ENCODE assay signal across 10 mouse cellular contexts in genomic region chr10:22000491-22001306, GRCm38 (mm10).
DNase-seq lines count a peak whose midpoint lies in the region; TF ChIP-seq lines count a peak whose summit lies in the region.
"Had no signal": no experiment of that assay in that cellular context is flagged by ENCODE, and none has a peak within 500 bp of the region (broad histone marks: within the 10 kb centered on the region; RNA-seq: fewer than 3 reads in every experiment).

No protein-coding gene starts in this region.

- no peak overlapping the region for H3K9ac ChIP-seq in ES-E14 (ENCODE audit: insufficient read depth, low read depth, low read length, poor library complexity, severe bottlenecking)

- peak overlapping the region; percentile 99 for H3K27ac ChIP-seq in gastrocnemius, adult 2 months
- peak overlapping the region; percentile 46; the same call in 1 of the 2 replicates for H3K27ac ChIP-seq in layer of hippocampus, adult 2 months
- H3K27ac ChIP-seq in ES-E14 (ENCODE audit: insufficient read depth, low read depth, low read length, poor library complexity, severe bottlenecking), result no peak overlapping the region
- H3K27ac ChIP-seq in cerebellum, adult 2 months (ENCODE audit: insufficient read depth, low read length), result no peak overlapping the region

- no peak for TF ChIP-seq POLR2A in cerebellum, adult 2 months (IDR thresholded peaks at IDR 0.05; ENCODE audit: borderline replicate concordance, insufficient read depth, low read length)

- peak; percentile 75 for DNase-seq in gastrocnemius, adult 2 months
- no peak for DNase-seq in gastrocnemius, postnatal 14 days
- DNase-seq in layer of hippocampus, adult 2 months (ENCODE audit: low spot score in 2 of 2), result no peak
- no peak for DNase-seq in layer of hippocampus, postnatal 25 days (ENCODE audit: extremely low spot score in 1 of 2, low spot score in 1 of 2)
- no peak for DNase-seq in ES-E14 (ENCODE audit: low read depth, low spot score)
- DNase-seq in kidney, postnatal 14 days, result peak; percentile 72
- DNase-seq in cerebellum, adult 2 months, result no peak
- DNase-seq in left cerebral cortex, adult 18-20 months (ENCODE audit: low spot score in 2 of 2), result no peak
- DNase-seq: cerebellum, adult 11 months; left cerebral cortex, postnatal 4 days had no signal

- no peak for TF ChIP-seq CTCF in gastrocnemius, adult 2 months (IDR thresholded peaks at IDR 0.05)
- TF ChIP-seq CTCF in layer of hippocampus, adult 2 months (conservative IDR thresholded peaks at IDR 0.05), result no peak
- no peak for TF ChIP-seq CTCF in cerebellum, adult 2 months (IDR thresholded peaks at IDR 0.05; ENCODE audit: borderline replicate concordance, insufficient read depth, low read depth, low read length)

- H3K9me3 ChIP-seq in ES-E14 (ENCODE audit: control insufficient read depth, insufficient read depth, low read depth, low read length), result no peaks in the 10 kb centered on the region

- H3K36me3 ChIP-seq in ES-E14 (ENCODE audit: control insufficient read depth, insufficient read depth, low read length, poor library complexity, severe bottlenecking), result peaks cover 35% of the 10 kb centered on the region

- H3K4me3 ChIP-seq in gastrocnemius, adult 2 months, result peak overlapping the region; percentile 84
- H3K4me3 ChIP-seq in layer of hippocampus, adult 2 months, result peak overlapping the region; percentile 97; the same call in 1 of the 2 replicates
- no peak overlapping the region for H3K4me3 ChIP-seq in ES-E14 (ENCODE audit: insufficient read depth in 1 of 2, low read depth in 1 of 2, low read length in 2 of 2, poor library complexity in 1 of 2, severe bottlenecking in 1 of 2)
- H3K4me3 ChIP-seq in cerebellum, adult 2 months (replicated peaks; ENCODE audit: insufficient read depth, low read depth, low read length), result no peak overlapping the region

- intact Hi-C loops in gastrocnemius, adult 2 months (cut with DNase I), result no loop called here
- intact Hi-C loops in gastrocnemius, postnatal 14 days (cut with DNase I; ENCODE audit: low total_unique reads), result loop anchor here (10.0 kb wide), 1 partner anchor 396 kb away; no protein-coding TSS in a partner anchor

- H3K4me1 ChIP-seq in ES-E14 (ENCODE audit: control insufficient read depth in 2 of 2, insufficient read depth in 2 of 2, low read length in 2 of 2, poor library complexity in 1 of 2), result peaks cover 0 to 6% of the 10 kb centered on the region in 2 experiments; a peak in 1 of 4 replicates
- no peaks in the 10 kb centered on the region; the same call in none of the 2 replicates for H3K4me1 ChIP-seq in cerebellum, adult 2 months (ENCODE audit: control insufficient read depth, insufficient read depth, low read length)

- in situ Hi-C loops in ES-E14 (cut with MboI; ENCODE audit: low sequenced_read_pairs in 2 of 2, unreplicated experiment in 2 of 2), result loop anchor here (10.0 to 25.0 kb wide), 4 partner anchors 388 to 616 kb away; partner anchors contain the start of gene 1700020N01Rik (in 1 of the 2)

- WGBS in cerebellum, adult 2 months, result 46% methylated on average over 10 of the region's 10 CpGs

- H3K27me3 ChIP-seq in cerebellum, adult 2 months (ENCODE audit: control insufficient read depth, insufficient read depth, low read length), result no peaks in the 10 kb centered on the region

TF ChIP-seq in ES-E14, 5 proteins besides CTCF, POLR2A, EP300 and RAD21:
- no peak for TF ChIP-seq ZNF384 (IDR thresholded peaks at IDR 0.05; ENCODE audit: low read depth, low read length)
- 0 out of 2 replicates have a peak, but pooled peaks have one; percentile 6 for TF ChIP-seq CHD2 (IDR thresholded peaks at IDR 0.05; ENCODE audit: low read depth, low read length)
TF ChIP-seq in ES-E14: peak in this region for 1.

Comparison
In these comparisons a context has a peak if more than half of its experiments do, and no peak if none do; other contexts are left out.
1. DNase-seq: peak in gastrocnemius, adult 2 months (single experiment) and kidney, postnatal 14 days (single experiment); none in gastrocnemius, postnatal 14 days (single experiment), layer of hippocampus, adult 2 months (0 of 2), layer of hippocampus, postnatal 25 days (0 of 2), ES-E14 (single experiment), cerebellum, adult 2 months (0 of 2) and left cerebral cortex, adult 18-20 months (0 of 2).
2. H3K27ac ChIP-seq: peak in gastrocnemius, adult 2 months (single experiment) and layer of hippocampus, adult 2 months (single experiment); none in ES-E14 (single experiment) and cerebellum, adult 2 months (single experiment).
3. H3K4me3 ChIP-seq: peak in gastrocnemius, adult 2 months (single experiment) and layer of hippocampus, adult 2 months (single experiment); none in ES-E14 (0 of 2) and cerebellum, adult 2 months (single experiment).